Mouse (Mus musculus) hematopoietic stem cell, adult 5-6 weeks (primary cell): ENCODE data around the gene Iqcf1. TPM values are rescaled to one million over a fixed set of nuclear protein-coding genes. Genes with fewer than 3 reads are reported as not detected.

Experiments
- ATAC-seq, 2 experiments: fragments of 125-278 bp in 1 of 2; replicated peaks in 1 of 2; 2 replicates each; pipeline ENCODE4 v1.8.0; 2016 to 2017; ENCODE audit warnings: inconsistent platforms in 2 of 2, mild to moderate bottlenecking in 2 of 2, moderate number of reproducible peaks in 2 of 2, low read depth in 1 of 2, moderate TSS enrichment in 1 of 2; ENCODE audit not compliant: low FRiP score in 2 of 2, poor library complexity in 2 of 2, severe bottlenecking in 2 of 2, insufficient read depth in 1 of 2, low TSS enrichment in 1 of 2
- total RNA-seq: library from RNA; stranded (forward); fragments of 172-1452, 232-1000 nt; gene quantifications from 2 replicates; pipeline ENCODE4 v1.2.3, GENCODE M21; 2017

Gene Iqcf1
- total RNA-seq, 1 experiment from 2014 or later, result not detected

DNA sequence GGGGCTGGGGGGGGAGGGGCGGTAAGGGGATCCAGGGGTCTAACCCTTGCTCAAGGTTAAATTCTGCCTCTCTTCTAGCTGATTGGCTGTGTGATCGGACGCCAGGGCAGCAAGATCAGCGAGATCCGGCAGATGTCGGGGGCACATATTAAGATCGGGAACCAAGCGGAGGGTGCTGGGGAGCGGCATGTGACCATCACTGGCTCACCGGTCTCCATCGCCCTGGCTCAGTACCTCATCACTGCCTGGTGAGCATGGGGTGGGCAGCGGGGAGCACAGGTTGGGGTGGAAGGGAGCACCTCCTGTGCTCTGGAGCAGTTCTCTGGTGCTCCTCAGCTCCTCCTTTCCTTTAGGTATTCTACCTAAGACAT is 37.4 kb upstream of the Iqcf1 start:
- ATAC-seq, result no peak

DNA sequence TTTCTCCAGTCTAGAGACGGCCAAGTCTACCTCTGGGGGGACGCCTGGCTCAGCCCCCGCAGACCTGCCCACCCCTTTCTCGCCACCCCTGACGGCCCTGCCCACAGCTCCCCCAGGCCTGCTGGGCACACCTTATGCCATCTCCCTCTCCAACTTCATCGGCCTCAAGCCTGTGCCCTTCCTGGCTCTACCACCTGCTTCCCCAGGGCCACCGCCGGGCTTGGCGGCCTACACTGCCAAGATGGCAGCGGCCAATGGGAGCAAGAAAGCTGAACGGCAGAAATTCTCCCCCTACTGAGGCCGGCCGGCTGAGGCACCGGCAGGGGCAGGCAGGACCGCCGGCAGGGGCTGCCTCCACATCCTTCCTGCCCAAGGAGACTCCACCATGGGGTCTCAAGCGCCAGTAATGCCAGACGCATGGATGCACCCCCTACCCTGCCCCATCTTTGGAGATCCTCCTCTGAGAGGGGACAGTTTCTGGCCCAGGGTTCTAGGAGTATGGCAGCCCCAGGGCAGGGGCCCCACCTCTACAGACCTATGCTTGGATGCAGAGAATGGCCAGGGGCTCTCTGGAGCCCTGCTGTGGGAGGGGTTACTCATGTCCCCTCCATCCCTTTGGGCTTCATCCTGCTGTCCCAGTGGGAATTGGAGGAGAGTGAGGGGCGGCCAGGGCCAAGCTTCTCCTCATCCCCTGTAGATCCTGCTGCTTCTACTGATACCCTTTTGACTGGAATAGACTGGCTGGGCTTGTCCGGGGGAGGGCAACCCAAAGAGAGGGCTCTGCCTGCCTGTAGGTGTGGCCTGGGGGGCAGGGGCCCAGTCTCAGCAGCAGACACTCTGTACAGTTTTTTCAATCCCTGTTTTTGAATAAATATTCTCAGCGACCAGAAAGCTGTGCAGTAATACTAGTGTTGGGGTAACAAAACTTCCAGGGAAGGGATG is 36.4 kb upstream of the Iqcf1 start:
- ATAC-seq, result no peak

DNA sequence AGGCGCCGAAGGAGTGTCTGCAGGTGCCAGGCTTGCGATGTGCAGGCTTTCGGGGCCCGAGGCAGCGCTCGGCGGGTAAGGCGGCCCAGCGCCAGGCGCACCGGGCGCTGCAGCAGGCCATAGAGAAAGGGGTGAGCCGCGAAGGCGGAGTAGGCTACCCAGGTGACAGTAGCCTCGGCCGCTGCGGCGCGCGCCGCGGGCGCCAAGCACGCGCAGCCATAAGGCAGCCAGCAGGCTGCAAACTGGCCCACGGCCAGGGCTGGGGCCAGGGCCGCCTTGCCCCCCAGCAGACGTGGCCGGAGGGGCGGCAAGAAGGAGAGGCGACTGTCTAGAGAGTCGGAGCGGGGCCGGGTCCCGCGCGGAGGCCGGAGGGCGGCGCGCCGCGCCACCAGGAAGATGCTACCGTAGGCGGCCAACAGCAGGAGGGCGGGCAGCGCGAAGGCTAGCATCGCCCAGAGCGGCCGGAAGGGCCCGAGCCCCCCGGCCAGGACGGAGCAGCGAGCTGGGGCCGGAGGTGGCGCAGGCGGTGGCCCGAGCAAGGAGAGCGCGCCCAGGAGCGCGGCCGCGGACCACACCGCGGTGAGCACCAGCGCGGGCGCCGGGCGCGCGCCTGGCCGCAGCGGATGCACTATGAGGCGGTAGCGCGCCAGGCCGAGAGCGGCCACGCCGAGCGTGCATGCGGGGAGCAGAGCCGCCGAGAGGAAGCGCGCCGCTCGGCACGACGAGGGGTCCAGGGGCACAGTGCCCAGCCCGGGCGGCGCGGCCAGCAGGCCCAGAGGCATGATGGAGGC is 34.8 kb upstream of the Iqcf1 start:
- ATAC-seq, result peak; percentile 23 to 33; a peak in 2 of 4 replicates

DNA sequence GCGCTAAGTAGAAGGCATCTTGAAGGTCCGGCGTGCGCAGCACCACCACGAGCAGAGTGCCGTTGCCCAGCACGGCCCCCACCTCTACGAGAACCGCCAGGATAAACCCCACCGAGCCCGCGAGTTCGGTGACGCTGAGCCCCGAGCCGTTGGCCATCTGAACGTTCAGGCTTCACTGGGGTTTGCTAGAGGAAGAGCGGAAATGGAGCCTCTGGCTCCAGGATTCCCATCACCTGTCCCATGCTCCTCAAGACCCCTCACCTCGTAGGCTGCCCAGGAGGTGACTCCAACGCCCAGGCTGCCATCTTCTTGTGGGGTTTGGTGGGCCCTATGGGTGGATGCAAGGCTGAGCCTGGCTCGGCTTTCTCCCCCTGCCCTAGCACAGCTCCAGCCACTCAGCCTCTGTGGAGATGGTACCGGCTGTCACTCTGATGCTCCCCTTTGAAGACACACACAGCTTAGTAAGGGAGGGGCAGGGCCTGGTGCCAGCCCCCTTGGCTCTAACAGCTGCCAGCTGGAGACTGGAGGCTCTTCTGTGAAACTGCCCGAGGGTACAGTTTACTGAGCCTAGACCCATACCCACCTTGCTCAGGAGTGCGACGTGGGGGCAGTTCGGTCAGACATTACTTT is 34.1 kb upstream of the Iqcf1 start, which contains the start of gene Gpr62:
Gene Gpr62, minus strand, starts transcription at position 368 of the 630 bp plus-strand sequence.
- ATAC-seq, result no peak; a peak in 1 of 4 replicates

DNA sequence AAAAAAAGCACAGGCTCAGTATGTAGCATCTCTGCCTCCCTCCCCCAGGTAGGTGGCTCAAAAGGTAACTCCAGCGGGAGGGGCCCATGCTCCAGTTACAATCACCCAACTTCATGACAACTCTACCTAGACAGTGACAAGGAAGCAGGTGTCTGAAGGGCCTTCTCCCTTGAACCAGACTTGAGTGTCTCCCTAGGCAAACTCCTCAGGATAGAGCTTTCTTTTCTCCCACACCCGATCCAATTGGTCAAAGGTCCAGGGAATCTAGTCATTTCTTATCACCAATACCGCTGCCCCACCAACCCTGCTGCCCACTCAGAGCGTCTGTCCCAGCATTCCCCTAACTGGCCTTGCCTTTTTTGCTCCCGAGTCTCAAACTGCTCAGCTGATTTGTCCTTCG is 33.0 kb upstream of the Iqcf1 start:
- no peak for ATAC-seq

DNA sequence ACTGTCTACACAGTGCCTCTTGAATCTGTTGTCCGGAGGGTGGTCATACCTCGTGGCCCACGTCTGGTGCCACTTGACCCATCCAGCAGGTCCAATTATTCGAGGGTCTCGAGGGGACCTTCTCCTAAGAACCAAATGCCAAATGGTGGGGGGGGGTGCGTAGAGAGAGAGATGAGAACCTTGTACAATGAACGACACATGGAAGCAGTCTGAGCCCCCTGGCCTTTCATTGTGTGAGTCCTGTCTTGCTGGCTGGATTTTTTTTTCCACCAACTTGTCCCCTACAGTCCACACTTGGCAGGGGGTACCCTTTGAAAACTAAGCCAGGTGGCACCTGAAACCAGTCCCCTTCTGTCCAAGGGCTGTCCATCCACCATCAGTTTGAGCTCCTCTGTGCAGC is 32.0 kb upstream of the Iqcf1 start:
- ATAC-seq, result no peak

DNA sequence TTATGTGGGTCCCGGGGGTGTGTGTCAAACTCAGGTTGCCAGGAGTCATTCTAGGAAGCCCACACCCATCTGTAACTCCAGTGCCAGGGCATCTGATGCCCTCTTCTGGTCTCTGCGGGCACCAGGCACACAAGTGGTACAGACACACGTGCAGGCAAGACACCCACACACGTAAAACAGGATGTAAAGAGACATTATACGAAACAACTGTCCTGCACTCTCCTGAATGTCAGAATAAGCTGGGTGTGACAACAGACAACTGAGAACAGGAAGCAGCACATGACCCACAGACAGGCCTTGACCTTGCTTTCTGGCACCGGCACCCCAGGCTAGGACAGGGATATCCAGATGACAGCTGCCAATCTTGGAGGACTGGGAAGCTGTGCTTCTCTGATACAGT is 30.4 kb upstream of the Iqcf1 start:
- ATAC-seq, result no peak

DNA sequence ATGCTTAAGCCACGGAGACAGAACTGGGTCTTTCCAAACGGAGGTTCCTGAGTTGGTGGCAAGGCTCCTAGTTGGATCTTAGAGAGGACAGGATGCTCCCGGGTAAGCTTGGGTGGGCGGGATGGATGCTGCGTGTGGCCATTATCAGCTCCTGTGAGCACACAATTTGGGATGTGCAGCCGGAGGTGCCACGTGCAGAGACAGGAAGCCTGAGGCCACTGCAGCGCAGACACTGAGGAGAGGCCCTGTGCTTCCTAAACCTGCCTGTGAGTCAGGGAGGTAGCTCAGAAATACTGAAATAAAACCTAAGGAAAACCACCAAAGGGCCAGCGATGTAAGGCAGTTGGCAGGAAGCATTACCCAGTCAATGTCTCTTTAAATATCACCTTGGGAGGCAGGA is 30.0 kb upstream of the Iqcf1 start:
- no peak for ATAC-seq

DNA sequence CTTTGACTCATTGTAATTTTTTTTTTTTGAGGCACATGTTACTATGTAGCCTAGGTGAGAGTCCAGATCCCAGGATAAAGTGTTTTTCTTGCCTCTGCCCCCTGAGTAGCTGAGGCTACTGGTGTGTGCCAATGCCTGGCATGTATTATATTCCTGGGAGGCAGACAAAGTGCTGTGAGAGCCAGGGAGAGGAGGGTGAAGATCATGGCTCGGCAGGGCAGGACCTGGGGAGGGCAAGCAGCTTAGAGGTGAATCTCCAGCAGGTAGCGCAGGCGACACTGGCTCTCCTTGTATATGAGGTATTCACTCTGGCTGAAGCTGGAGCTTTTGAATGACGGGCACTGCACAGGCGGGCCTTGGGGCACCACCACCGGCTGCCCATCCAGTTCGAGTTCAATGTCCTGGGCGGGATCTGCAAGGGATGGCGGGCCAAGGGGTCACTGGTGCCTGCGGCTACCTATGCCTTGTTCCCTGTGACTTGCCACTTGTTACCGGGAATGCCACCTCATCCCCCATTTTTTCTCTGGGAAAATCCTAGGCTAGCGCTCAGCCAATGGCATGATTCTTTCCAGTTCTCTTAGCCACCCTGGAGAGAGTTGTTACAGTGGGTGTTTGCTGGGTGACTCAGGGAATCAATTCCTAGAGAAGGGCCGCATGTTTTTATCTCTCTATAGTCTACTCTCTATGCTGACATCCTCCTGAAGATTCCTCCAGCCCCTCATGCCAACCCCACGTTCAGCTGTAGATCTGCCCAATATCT is 28.6 kb upstream of the Iqcf1 start:
- no peak for ATAC-seq

DNA sequence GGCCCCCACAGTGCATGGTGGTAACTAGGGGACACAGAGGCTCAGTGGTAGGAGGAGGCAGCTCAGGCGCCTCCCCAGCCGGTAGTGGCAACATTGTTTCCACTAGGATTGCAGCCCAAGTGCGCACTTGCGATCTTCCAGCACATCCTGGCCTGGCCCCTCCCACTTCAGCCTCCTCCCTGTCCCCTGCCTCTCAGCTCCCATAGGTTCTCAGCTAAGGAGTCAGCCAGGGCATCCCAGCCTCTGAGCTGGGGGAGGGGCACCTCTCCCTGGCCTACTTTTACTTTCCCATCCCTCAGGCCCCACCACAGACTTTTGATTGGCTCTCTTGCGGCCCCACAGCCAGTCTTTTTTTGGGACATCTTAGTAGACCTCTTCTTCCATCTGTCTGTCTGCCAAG is 27.9 kb upstream of the Iqcf1 start:
- no peak for ATAC-seq

DNA sequence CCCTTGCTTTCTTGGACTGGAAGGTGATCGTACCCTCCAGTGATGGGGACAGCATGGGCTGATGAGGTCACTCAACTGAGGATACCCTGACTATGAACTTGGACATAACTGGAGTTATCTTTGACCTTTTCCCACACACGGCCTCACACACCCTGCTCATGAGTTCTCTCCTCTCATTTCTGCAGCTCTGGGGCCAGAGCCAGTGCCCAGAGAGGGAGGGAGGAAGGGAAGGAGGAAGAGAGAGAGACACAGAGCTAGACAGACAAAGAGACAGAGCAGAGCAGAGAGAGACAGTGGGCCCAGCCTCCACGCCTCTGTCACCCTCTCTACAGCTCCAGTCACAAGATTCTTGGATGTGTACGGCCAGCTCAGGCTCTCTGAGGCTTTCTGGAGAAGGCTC is 27.4 kb upstream of the Iqcf1 start:
- ATAC-seq, result no peak

DNA sequence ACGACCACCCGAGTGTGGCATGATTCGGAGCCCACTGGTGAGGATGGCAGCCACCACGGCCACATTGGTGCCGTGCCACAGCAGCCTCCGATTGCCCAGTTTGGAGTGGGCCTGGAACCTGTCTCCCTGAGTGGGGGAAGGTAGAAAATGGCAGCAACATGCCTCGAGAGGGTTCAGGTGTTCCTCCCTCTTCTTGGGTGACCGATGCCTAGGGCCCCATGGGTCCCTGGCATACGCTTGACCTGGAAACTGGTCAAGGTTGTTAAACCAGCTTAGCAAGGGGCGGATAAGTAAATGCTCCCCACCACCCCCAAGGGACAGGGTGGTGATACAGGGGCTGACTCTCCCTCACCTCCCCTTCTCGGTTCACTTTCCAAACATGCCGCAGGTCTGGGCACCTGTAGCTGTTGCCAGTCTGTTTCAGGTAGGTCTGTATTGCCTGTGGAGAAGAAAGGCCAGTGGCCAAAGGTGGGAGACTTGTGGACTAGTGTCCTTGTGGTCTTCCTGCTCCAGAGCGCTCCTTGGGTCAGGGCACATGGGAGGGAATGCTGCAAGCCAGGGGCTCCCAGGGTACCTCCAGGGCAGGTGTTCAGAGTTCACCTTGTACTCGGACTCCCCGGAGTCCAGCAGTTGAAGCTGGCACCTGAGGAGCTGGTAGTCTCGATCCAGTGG is 26.6 kb upstream of the Iqcf1 start:
- no peak for ATAC-seq

DNA sequence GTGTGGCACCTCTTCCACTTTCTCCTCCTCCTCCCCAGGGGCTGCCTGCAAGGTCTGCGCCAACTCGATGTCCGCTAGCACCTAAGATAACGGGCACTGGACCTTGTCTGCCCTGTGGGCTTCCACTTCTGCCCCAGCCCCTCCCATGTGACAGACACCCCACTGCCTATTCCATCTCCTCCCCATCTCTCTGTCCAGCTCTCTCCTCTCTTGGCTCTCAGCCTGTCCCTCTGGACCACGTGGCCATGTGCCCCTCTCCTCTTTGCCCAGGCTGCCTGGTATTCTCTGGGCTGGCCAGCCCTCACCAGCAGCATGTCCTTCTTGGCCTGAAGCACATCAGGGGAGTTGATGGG is 26.0 kb upstream of the Iqcf1 start:
- no peak for ATAC-seq

DNA sequence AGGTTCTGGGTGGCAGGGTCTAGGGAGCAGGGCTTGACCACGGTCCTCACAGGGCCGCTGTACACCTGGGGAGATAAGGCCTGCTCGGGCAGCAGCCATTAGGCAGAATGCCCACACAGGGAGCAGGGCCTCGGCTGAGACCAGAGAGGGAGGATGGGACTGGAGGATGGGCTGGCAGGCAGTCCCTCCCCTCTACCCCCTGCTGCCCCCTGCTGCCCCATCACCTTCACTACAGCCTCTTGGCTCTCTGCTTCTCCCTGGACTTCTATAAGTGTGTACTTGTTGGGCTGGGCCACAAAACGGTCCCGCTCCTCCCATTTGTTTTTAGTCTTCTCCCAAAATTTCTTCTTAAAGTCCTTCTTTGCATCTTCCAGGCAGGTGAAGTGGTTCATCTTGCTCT is 25.3 kb upstream of the Iqcf1 start:
- peak; percentile 20 to 39; a peak in 1 of 4 replicates for ATAC-seq

DNA sequence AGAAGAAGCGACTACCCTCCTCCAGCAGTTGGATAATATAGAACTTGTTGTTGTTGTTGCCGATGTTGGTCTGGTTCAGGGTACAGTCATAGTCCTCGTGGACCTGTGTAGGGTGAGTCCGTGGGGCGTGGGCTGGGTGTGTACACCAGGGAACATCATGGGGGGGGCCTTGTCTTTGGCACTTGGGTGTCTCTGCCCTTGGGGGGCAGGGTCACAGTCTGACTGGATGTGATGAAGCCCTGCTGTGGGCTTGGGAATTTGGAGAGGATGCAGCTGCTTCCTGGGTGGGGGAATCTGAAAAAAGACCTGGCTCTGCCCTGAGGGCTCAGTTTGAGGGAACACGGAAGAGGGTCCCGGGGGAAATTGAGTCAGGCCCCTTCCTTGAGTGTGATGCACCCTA is 24.7 kb upstream of the Iqcf1 start:
- no peak for ATAC-seq

DNA sequence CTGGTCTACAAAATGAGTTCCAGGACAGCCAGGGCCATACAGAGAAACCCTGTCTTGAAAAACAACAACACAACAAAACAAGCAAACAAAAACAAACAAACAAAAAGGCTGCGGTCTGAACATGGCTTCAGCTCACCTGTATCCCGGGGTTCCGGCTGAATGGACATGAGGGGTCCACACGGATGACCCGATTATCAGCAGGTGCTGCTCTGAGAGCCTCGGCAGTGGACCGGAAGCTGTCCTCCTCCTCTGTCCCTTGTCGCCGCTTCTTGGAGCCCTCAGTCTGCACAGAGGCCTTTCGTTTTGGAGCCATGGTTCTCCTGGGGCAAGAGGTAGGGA is 24.1 kb upstream of the Iqcf1 start, which contains the start of gene Rrp9:
Gene Rrp9, plus strand, starts transcription at position 301 of the 339 bp plus-strand sequence.
- no peak for ATAC-seq
